Mouse (Mus musculus) testis, postnatal 10 days (tissue): ENCODE data around the gene Myof.

ENCODE experiments used
- DNase-seq: peaks from one replicate; pipeline ENCODE4 v3.0.0; 2021; ENCODE audit warnings: low spot score

The Myof gene

DNA sequence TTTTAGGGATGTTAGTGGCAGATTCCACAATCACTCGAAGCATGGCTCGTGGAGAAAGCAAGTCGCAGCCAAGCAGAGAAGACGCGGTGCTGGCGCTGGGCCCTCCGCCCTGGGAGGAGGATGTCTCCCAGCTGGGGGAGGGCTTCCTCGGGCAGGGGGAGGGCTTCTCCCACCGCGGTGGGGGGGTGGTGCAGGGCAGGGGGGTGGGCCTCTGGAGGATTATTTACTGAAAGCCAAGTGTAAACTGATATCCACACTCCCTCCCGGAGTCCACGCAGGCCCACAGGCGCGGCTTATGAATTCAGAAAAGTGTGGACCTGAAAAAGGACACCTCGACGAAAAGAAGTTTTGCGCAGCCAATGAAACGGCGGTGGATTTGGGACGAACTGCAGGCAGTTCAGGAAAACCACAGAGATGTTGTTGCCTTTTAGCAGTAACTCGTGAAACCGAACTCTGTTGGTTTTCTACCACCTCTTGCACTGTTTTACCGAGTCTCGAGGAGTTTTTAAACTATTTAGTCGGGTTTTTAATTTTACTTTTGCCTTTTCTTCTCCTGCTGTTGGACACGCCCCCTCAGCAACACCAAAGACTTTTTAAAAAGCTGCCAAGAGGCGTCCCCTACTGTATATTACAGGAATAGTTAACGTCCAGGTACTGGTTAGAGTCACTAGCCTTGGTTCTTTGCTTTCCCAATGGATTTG lies at the start of gene Myof:
Gene Myof (minus strand): TSS at position 297 of the 701 bp plus-strand sequence.
- DNase-seq: peak; percentile 81

DNA sequence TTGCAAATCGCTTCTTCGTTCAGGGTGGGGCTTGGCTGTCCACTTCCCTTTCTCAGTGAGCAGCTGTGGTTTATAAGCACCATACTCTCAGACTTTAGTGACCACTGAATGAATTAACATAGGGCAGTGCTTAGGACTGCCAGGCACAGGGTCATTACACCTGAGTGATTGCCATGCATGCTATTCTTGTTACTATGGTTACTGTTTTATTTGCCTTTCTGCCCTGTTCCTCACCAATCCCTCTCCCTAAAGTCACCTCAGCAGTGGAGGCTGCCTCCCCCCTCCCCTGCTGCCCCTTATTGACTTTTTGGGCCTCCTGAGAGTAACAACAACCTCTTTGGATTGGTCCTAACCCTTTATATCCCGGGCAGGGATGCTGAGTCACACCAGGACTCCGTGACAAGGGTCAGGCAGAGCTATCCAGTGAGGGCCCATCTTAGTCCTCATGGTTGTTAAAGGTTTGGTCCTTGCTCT lies 48.2 kb upstream of the Myof start:
- no peak for DNase-seq

DNA sequence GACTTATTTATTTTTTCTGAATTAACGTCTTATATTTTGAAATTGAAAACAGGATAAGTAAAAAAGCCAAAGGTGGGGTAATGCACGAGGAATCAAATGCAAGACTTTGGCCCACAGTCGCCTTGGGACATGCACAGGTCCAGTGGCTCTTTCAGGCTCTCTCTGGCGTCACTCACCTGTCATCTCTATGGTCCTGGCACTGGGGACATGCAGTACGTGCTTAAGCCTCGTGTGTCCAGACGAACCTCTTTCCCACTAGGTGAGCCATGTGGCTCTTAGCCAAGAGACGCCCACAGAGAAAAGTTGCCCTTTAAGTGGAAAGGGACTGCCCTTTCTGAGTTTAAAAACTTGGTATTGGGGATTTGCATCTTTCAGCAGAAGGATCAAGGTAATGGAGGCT lies 46.0 kb upstream of the Myof start:
- no peak for DNase-seq

DNA sequence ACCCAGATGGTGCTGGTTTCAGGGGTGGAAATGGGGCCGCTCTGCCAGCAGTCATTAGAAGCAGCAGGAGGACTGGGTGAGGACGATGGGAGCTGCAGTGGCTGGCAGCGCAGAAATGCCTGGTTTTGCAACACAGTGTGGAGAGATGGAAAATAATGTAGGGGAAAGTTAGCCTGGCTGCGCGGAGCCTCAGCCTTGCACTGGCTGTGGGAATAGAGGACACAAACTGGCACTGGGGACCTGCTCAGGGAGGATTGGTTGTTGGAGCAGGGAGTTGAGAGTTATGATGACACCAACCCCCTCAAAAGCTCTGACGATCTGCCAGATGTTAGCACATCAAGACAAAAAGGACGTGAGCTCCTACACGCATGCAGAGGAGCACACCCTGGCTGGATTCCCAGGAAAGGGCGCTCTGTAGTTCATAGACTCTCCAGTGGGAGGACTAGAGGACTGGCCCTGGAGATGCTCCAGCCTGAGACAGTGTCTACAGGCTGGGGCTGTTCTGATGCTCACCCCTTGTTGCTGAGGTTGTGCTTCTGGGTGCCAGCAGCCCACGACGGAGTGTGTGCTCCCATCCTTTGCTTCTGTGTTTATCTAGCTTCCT lies 43.7 kb upstream of the Myof start:
- peak; percentile 75 for DNase-seq

DNA sequence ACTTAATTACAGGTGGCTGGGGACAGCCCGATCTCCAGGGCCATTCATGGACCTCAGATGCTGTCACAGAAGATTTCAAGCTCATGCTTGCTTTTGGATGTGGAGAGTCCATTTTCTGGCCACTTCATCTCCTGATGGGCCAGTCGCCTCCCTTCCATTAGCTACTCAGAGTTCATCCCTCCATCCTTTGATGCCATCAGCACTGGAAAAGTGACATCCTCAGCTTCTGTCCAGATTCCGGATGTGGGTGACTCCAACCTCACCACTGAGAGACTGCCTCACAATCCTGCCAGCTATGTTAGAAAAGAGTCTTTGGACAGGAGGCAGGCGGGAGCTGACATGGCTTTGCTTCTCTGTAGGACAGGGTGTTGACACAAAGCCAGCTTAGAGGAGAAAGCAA lies 42.5 kb upstream of the Myof start:
- no peak for DNase-seq

DNA sequence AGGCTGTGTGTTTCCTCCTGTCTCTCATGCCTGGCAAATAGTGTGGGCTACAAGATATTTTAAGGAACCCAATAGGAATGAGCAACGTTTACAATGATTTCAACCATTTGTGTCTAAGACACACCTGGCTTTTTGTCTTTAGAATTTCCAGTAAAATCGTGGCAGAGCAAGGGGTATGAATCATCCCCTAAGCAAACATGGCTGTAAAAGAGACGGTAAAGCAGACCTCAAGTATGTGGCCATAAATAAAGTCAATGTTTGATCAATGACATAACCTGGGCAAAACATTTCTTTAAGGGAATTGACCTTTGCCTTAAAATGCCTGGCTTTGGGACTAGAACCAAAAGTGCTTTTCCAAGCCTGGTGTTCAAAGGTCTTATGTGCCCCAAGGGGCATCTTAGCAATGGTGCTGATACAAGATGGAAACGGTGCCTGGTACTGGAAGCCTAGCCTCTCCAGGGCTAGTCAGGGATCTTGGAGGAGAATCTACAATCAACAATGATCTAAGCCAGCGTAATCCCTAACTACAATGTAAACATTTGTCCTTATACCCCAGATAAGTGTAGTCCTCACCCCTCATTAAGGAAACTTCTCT lies 39.7 kb upstream of the Myof start:
- no peak for DNase-seq

DNA sequence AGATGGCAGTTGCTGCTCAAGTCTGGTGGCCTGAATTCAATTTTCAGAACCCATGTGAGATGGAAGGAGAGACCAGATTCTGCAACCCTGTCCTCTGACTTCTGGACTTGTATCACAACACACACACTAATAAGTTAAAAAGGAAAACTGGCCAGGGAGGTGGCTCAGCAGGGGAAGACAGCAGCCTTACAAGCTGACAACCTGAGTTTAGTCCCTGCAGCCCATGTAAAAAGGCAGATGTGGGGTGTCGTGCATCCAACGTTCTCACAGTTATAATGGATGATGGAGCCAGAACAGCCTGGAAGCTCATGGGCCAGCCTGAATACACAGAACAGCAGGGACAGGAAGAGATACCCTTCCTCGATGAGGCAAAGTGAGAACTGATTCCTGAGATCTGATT lies 38.0 kb upstream of the Myof start:
- no peak for DNase-seq

DNA sequence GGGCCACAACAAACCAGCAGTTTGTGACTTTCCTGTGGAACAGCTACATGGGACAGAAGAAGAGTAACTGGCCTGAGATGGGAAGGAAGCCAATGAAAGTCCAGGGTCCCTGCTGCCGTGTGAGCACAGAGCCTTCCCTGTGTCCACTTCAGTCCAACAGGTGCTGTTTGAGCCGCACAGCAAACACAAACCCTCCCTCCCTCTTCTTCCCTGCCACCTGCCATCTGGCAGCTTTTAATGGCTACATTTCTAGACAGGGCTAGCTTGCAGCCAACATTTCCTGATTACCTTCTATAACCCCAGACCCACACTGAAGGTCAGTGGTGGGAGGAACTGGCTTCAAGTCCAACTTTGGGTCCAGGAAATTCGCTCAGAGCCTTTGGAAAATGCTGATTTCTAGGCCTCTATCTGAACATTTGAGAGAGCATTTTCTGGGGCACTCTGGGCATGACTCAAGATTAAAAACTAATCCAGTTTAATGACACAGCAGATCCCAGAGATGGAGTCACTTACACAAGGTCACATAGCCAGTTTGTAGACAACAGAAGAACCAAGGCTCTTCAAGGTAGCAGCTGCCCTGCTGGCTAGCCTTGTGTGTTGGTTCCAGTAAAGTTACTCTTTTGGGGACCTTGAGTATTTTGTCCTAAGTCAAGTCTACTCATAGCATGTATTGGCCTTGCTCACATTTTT lies 34.6 kb upstream of the Myof start:
- DNase-seq: no peak

DNA sequence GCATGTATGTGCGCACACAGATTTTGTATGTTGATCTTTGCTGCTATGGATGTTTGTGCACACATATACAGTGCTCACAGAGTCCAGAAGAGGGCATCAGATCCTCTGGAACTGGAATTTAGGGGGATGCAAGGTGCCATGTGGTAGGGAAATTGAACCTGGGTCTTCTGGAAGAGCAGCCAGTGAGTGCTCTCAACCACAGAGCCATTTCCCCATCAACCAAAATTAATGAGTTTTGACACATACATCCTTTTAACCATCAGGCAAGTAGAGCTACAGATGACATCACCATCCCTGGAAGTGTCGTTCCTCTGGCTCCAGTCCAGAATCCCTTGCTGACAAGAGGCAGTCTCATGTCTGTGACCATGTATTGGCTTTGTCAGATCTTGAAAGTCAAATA lies 32.9 kb upstream of the Myof start:
- DNase-seq: no peak

DNA sequence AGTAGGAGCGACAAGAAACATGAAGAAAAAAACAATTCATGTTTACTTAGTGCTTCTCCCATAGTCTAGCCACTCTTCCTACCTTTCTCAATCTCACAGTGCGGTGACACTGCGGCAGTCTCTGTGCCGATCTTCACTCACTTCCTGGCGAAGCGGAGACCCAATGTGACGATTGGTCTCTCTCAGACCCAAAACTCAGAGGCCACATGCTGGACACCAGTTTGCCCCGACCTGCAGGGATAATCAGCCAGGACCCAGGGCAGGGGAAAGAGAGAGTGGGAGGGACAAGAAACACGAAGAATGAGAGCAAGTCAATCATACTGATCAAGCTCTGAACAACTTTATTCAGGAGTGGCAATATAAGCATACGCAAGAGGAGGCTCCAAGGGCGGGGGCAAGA lies 31.7 kb upstream of the Myof start:
- DNase-seq: no peak

DNA sequence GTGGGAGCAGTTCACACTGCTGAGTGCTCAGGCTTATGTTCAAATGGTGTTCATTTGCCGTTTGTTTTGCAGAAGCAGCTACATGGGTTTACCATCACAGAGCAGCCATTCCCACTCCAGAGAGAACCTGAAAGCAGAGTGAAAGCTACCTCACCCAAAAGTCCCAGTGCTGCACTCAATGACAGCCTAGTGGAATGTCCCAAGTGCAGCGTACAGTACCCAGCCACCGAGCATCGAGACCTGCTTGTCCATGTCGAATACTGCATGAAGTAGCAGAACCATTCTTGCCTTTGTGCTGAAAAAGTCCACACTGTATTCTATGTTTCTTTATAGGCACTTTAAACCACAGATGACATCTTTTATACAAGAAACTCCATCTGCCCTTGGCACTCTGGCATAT lies 29.8 kb upstream of the Myof start:
- DNase-seq: no peak

DNA sequence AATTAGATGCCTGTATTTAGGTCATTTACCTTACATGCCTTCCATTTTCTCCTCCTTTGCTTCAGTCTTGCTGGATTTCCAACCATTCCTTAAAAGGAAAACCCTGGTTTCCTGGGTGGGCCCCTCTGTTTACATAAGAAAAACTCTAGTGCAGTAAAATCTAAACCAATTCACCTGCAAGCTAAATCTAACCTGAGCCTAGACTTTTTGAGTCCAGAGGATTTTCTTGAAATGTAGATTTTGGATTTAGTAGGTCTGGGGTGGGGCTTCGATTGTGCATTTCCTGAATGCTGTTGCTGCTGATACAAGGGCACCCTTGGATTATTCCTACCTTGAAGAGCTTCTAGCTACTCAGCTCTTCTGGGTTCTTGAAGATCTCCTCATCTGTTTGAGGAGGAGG lies 20.7 kb upstream of the Myof start:
- no peak for DNase-seq

DNA sequence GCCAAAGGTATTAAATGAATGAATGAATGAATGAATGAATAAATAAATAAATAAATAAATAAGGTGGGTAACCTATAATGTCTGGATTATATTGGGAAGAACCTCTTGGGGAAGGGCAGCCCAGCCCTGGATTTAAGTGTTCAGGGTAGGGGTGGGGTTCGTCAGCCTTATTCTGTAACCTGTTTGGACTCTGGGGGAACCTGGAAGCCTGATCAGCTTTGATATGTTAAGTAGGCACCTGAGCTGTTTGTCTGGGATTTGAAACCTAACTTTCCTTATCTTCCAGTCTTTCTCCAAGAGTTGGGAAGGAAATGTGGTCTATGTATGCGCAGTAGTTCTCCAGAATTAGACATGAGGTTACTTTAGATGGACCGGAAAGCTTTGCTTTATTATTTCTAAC lies 19.8 kb upstream of the Myof start:
- no peak for DNase-seq

DNA sequence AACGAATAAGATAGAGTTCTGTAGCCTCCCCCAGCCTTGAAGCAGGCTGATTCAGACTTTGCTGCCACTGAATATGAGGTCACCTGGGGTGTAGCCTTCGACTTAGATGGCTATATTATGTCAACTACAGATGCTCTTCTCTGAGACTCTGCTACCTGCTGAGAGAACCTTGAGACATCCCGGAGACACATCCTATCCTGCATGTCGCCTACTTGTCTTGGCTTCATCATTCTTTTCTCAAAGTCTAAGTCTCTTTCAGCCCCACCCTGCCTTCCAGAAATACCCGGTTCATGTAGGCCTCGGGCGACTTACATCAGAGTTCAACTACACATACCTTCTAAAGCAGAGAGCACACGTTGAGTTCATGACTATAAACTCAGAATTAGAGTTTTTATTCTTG lies 13.6 kb upstream of the Myof start:
- no peak for DNase-seq

DNA sequence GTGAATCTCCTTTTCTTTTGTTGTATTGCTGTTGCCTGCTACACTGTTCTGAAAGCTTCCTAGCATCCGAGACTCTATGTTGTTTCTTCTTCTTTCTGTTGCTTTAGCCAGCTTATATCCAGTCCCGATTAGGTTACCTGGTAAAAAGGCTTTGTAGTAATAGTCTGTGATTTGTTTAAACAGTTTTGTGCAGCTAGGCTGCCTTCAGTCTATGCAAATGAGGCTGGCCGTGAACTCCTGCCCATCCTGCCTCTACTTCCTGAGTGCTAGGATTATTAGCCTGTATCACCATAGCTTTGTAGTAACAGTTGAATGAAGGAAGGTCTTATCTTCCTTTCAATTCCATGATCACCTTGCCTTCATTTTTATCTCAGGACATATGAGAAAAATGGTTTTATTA lies 12.9 kb upstream of the Myof start:
- no peak for DNase-seq

DNA sequence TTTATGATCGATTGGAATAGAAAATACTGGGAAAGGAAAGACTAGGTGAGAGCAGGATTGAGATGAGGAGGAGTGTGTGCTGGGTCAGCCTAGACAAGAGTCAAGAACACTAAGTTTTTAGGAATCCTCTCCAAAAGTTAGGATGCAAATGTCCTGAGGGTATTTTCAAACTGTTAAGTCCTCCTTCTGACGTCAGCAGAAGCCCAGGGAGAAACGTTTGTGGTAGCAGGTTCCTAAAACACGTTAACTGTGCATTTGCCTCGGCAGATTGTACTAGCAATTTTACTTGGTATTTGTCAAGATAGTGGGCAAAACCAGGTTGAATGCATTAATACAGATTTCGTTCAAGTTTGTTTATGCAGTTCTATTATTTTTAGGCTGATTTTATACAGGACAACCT lies 12.4 kb upstream of the Myof start:
- DNase-seq: no peak

DNA sequence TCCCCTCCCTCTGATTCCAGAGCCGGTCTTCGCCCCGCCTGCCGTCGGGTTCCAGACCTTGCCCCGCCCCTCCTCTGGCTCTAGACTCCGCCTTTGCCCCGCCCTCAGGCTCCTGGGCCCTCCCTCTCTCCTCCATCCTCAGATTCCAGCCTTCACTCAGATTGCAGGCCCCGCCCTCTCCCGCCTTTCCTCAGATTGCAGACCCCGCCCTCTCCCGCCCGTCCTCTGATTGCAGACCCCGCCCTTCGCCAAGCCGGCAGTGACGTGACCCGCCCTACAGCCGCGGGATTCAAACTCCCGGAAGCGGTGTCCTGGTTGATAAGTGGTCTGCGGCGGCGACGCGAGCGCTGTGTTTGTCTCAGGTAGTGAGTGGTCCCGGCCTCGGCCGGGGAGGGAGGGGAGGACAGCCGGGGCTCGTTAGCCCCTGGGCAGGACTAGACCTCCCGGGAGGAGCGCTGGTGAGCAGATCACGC lies 11.4 kb upstream of the Myof start, which contains the start of gene Cep55:
Gene Cep55 (plus strand): TSS at position 292 of the 473 bp plus-strand sequence.
- DNase-seq: peak; percentile 99

DNA sequence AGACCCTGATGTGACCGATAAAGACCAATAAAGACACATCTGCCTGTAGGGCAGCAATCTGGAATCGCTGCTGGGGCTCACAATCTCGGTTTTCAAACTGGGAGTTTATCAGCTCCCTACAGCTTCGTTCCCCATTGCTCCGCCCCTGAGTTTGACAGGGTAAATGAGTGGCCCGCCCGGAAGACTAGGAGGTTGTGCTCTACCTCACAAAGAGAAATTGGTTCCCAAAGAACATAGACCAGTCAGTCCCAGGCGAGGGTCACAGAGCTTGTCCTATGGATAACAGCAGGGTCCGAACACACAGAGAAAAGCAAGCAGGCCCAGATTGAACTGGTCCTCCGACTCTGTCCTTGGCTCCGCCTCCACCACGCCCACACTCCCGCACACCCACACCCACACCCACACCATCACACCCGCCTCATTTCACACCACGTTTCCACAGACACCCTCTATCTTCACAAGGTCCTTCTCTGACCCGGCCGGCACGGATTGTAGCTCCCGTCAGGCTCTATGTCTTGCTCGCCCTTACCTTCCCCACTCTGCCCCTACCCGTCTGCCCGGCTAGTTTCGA lies 10.9 kb upstream of the Myof start:
- DNase-seq: peak; percentile 92

DNA sequence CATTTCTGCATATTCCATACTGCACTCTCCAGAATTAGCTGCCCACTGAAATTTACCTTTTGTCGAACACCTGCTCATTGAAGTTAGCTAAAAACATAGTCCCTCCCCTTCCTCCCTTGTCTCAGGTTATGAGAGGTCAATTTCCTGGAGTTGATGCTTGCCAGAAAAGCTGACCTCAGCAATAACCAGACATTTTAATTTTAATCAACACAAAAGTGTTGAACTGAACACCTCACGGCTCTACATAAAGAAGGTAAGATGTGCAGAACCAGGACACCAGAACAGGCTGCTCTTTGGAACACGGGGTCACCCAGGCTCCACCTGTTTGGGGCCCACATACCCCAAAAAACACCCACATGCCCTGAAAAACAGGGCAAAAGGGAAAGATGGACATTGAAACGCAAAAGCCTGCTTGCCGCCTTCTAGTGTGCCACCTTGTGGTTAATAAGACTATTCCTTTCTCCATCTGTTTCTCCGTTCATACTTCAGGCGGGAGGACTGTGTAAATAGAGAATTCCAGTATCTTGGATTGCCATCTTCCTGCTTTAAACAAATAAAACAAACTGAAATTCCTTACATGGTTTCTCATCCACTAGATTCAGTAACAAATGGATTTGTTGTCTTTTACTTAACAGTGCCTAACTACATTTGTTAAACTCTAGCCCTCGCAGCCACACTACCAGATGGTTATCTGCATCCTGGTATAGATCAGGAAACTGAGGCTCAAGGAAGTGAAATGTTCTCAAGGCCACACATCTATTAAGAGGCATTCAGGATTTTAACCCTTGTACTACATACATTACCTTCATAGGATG lies 10.1 kb upstream of the Myof start:
- no peak for DNase-seq

DNA sequence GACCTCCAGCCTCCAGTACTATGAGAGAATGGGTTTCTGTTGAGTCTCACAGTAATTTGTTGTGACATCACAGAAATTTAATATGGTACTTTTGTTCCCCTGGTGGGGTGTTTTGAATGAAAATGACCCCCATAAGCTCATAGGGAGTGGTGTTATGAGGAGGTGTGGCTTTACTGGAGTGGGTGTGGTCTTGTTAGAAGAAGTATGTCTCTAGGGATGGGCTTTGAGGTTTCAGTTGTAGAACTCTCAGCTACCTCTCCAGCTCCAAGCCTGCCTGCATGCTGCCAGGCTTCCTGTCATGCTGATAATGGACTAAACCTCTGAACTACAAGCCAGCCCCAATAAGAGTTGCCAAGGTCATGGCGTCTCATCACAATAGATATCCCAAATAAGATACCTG lies 6.3 kb upstream of the Myof start:
- no peak for DNase-seq

DNA sequence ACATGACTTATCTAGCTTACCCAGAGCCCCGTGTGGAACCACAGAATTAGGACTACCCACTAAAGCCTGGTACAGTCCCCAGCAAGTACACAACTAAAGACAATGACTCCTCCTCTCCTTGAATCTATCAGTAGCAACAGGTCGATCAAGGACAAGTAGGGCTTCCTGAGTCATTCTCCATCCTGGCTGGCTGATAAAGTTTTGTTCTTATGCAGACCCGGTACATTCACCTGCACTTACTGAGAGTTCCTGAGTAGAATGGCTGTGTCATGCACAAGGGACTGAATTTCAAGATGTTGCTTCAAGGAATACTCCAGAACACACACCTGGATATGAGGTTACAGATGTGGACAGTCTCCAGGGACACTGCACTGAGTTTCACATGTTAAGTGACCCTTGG lies 1.8 kb upstream of the Myof start:
- no peak for DNase-seq
